Mouse (Mus musculus) ES-E14 (cell line): ENCODE measurements around the gene Amotl1. TPM values are rescaled to one million over a fixed set of nuclear protein-coding genes. Genes with fewer than 3 reads are reported as not detected.

Source experiments
- DNase-seq: peaks from one replicate; pipeline ENCODE4 v3.0.0-alpha.2; 2013; ENCODE audit warnings: low read depth, low spot score
- H3K27ac ChIP-seq: 2 replicates; pipeline ENCODE4 v1.5.1; 2012; ENCODE audit warnings: low read depth, mild to moderate bottlenecking, low read length, moderate library complexity, mixed read lengths; ENCODE audit not compliant: poor library complexity, insufficient read depth, severe bottlenecking
- H3K36me3 ChIP-seq: 2 replicates; pipeline ENCODE4 v1.6.1; 2012; ENCODE audit warnings: mild to moderate bottlenecking, low read length, moderate library complexity, mixed read lengths; ENCODE audit not compliant: control insufficient read depth, poor library complexity, insufficient read depth, severe bottlenecking
- H3K4me1 ChIP-seq, 2 experiments: fragments of 150-350 bp in 1 of 2; sonication (generic) in 1 of 2; 2 replicates each; pipeline ENCODE4 v1.6.1; 2012; ENCODE audit warnings: low read length in 2 of 2, mild to moderate bottlenecking in 1 of 2, mixed read lengths in 1 of 2; ENCODE audit not compliant: control insufficient read depth in 2 of 2, insufficient read depth in 2 of 2, poor library complexity in 1 of 2
- H3K4me3 ChIP-seq, 2 experiments: fragments of 150-350 bp in 1 of 2; sonication (generic) in 1 of 2; 2 replicates each; pipeline ENCODE4 v1.5.1; 2012; ENCODE audit warnings: low read length in 2 of 2, low read depth in 1 of 2, mild to moderate bottlenecking in 1 of 2, mixed read lengths in 1 of 2; ENCODE audit not compliant: insufficient read depth in 1 of 2, poor library complexity in 1 of 2, severe bottlenecking in 1 of 2
- H3K9ac ChIP-seq: 2 replicates; pipeline ENCODE4 v1.6.1; 2012; ENCODE audit warnings: low read depth, mild to moderate bottlenecking, low read length, mixed read lengths; ENCODE audit not compliant: poor library complexity, insufficient read depth, severe bottlenecking
- H3K9me3 ChIP-seq: fragments of 150-350 bp; sonication (generic); 2 replicates; pipeline ENCODE4 v1.6.1; 2012; ENCODE audit warnings: low read depth, mild to moderate bottlenecking, low read length; ENCODE audit not compliant: control insufficient read depth, insufficient read depth
- CHD2 ChIP-seq: IDR thresholded peaks from 2 replicates; pipeline ENCODE4 v1.6.1; 2014; ENCODE audit warnings: mild to moderate bottlenecking, low read depth, low read length, inconsistent platforms
- HCFC1 ChIP-seq: IDR thresholded peaks from 2 replicates; pipeline ENCODE4 v1.6.1; 2012; ENCODE audit warnings: low read length, inconsistent platforms, borderline replicate concordance; ENCODE audit not compliant: insufficient read depth
- MAFK ChIP-seq: IDR thresholded peaks from 2 replicates; pipeline ENCODE4 v1.6.1; 2014; ENCODE audit warnings: mild to moderate bottlenecking, low read depth, low read length, inconsistent platforms; ENCODE audit not compliant: insufficient read depth
- ZC3H11A ChIP-seq: IDR thresholded peaks from 2 replicates; pipeline ENCODE4 v1.6.1; 2012; ENCODE audit warnings: low read depth, mild to moderate bottlenecking, inconsistent platforms, low read length, borderline replicate concordance
- ZNF384 ChIP-seq: IDR thresholded peaks from 2 replicates; pipeline ENCODE4 v1.6.1; 2012; ENCODE audit warnings: low read depth, low read length, inconsistent platforms
- in situ Hi-C, 2 experiments: fragments of 600-800 bp; cut with MboI; formaldehyde crosslinking; loops; one replicate each; pipeline ENCODE4 v1.15.1; 2025; ENCODE audit warnings: low sequenced_read_pairs in 2 of 2, inconsistent platforms in 1 of 2; ENCODE audit not compliant: unreplicated experiment in 2 of 2
- total RNA-seq: library from RNA; depleted of rRNA; stranded (reverse); fragments of 300-350 nt; gene quantifications from 2 replicates; pipeline ENCODE4 v1.2.3, GENCODE M21; 2012

Gene Amotl1
- total RNA-seq, 1 experiment, result 24.6 TPM

GRCm38 (mm10) chr9:14654010-14654409 is 9.2 kb upstream of the Amotl1 start:
- no peak overlapping the region for H3K4me3 ChIP-seq
- no peak for TF ChIP-seq CHD2
- no peak for TF ChIP-seq HCFC1
- TF ChIP-seq ZNF384, result no peak
- TF ChIP-seq ZC3H11A, result no peak
- no peak for TF ChIP-seq MAFK
- no peaks in the 10 kb centered on the region for H3K36me3 ChIP-seq
- no peaks in the 10 kb centered on the region for H3K4me1 ChIP-seq
- H3K9me3 ChIP-seq, result no peaks in the 10 kb centered on the region
- H3K9ac ChIP-seq, result no peak overlapping the region
- DNase-seq, result no peak
- H3K27ac ChIP-seq, result no peak overlapping the region
- in situ Hi-C loops, result no loop called here

GRCm38 (mm10) chr9:14652761-14653160 is 7.9 kb upstream of the Amotl1 start:
- in situ Hi-C loops, result no loop called here
- no peak for TF ChIP-seq ZC3H11A
- TF ChIP-seq ZNF384, result no peak
- TF ChIP-seq MAFK, result no peak
- H3K9me3 ChIP-seq, result no peaks in the 10 kb centered on the region
- DNase-seq, result no peak
- H3K27ac ChIP-seq, result no peak overlapping the region
- no peaks in the 10 kb centered on the region for H3K36me3 ChIP-seq
- H3K9ac ChIP-seq, result no peak overlapping the region
- no peaks in the 10 kb centered on the region for H3K4me1 ChIP-seq
- H3K4me3 ChIP-seq, result no peak overlapping the region

- TF ChIP-seq HCFC1 (no peak), ZNF384 (no peak), CHD2 (no peak), ZC3H11A (no peak), MAFK (no peak)
- in situ Hi-C loops, result no loop called here
These were observed 3.0 kb upstream of the Amotl1 start for GRCm38 (mm10) chr9:14647849-14648248.

GRCm38 (mm10) chr9:14646641-14647040 is 1.8 kb upstream of the Amotl1 start:
- peaks cover 5 to 14% of the 10 kb centered on the region in 2 experiments; a peak in 3 of 4 replicates for H3K4me1 ChIP-seq
- DNase-seq, result no peak
- in situ Hi-C loops, result no loop called here
- no peaks in the 10 kb centered on the region for H3K36me3 ChIP-seq
- TF ChIP-seq MAFK (no peak), HCFC1 (no peak), ZNF384 (no peak), ZC3H11A (no peak), CHD2 (no peak)
- H3K9me3 ChIP-seq, result no peaks in the 10 kb centered on the region
- no peak overlapping the region for H3K9ac ChIP-seq
- H3K27ac ChIP-seq, result no peak overlapping the region
- no peak overlapping the region for H3K4me3 ChIP-seq

More at GRCm38 (mm10) chr9:14647849-14648248, 3.0 kb upstream of the Amotl1 start:
- H3K36me3 ChIP-seq, result no peaks in the 10 kb centered on the region
- no peak overlapping the region for H3K27ac ChIP-seq
- no peak for DNase-seq
- H3K4me1 ChIP-seq, result peaks cover 0 to 7% of the 10 kb centered on the region in 2 experiments; a peak in 2 of 4 replicates
- no peak overlapping the region for H3K4me3 ChIP-seq
- no peak overlapping the region for H3K9ac ChIP-seq
- H3K9me3 ChIP-seq, result no peaks in the 10 kb centered on the region

- H3K36me3 ChIP-seq, result no peaks in the 10 kb centered on the region
- no peak overlapping the region for H3K4me3 ChIP-seq
- peaks cover 5 to 18% of the 10 kb centered on the region in 2 experiments; a peak in 3 of 4 replicates for H3K4me1 ChIP-seq
- in situ Hi-C loops, result no loop called here
- TF ChIP-seq HCFC1 (no peak), ZNF384 (no peak), MAFK (no peak), ZC3H11A (no peak), CHD2 (no peak)
- H3K9me3 ChIP-seq, result no peaks in the 10 kb centered on the region
- DNase-seq, result no peak
- H3K27ac ChIP-seq, result no peak overlapping the region
- no peak overlapping the region for H3K9ac ChIP-seq
These were observed 1.2 kb upstream of the Amotl1 start for GRCm38 (mm10) chr9:14646061-14646460.
